Mouse (Mus musculus) heart, embryonic 11.5 days (tissue): ENCODE data around the gene Arrdc1. TPM values are rescaled to one million over a fixed set of nuclear protein-coding genes. Genes with fewer than 3 reads are reported as not detected.

ENCODE experiments used
- ATAC-seq: fragments of 200-750 bp; cut with Nextera tagmentation; replicated peaks from 2 replicates; pipeline ENCODE4 v1.8.0; 2017; ENCODE audit warnings: moderate library complexity; ENCODE audit not compliant: insufficient number of reproducible peaks, low FRiP score, low TSS enrichment
- H3K27ac ChIP-seq: fragments of 300-500 bp; sonication (generic); 2 replicates; pipeline ENCODE4 v1.5.1; 2014; ENCODE audit warnings: mild to moderate bottlenecking, low read depth, low read length
- H3K27me3 ChIP-seq: fragments of 300-500 bp; sonication (generic); 2 replicates; pipeline ENCODE4 v1.6.1; 2014; ENCODE audit warnings: mild to moderate bottlenecking, low read length, mixed read lengths; ENCODE audit not compliant: control insufficient read depth, insufficient read depth
- H3K36me3 ChIP-seq: fragments of 300-500 bp; sonication (generic); 2 replicates; pipeline ENCODE4 v1.6.1; 2014; ENCODE audit warnings: mild to moderate bottlenecking, low read length, moderate library complexity, mixed read lengths; ENCODE audit not compliant: control insufficient read depth, insufficient read depth
- H3K4me1 ChIP-seq: fragments of 300-500 bp; sonication (generic); 2 replicates; pipeline ENCODE4 v1.6.1; 2014; ENCODE audit warnings: low read length; ENCODE audit not compliant: control insufficient read depth, insufficient read depth
- H3K4me2 ChIP-seq: fragments of 300-500 bp; sonication (generic); 2 replicates; pipeline ENCODE4 v1.6.1; 2014; ENCODE audit warnings: mild to moderate bottlenecking, moderate library complexity
- H3K4me3 ChIP-seq: fragments of 300-500 bp; sonication (generic); 2 replicates; pipeline ENCODE4 v1.5.1; 2014; ENCODE audit warnings: low read depth, low read length
- H3K9ac ChIP-seq: fragments of 300-500 bp; sonication (generic); 2 replicates; pipeline ENCODE4 v1.6.1; 2014; ENCODE audit warnings: mild to moderate bottlenecking, low read depth, low read length, moderate library complexity
- H3K9me3 ChIP-seq: fragments of 300-500 bp; sonication (generic); replicated peaks from 2 replicates; pipeline ENCODE4 v1.6.1; 2016; ENCODE audit warnings: low read length; ENCODE audit not compliant: control insufficient read depth
- WGBS: fragments of 180-500 bp; shearing (Covaris S2); extraction: QIAGEN DNeasy Blood & Tissue Kit; methylation state at CpG from one replicate; pipeline ENCODE4 v1.1.7; 2014; ENCODE audit not compliant: insufficient replicate concordance; 5-methylcytosine and 5-hydroxymethylcytosine counted together
- polyA plus RNA-seq: library from polyadenylated mRNA; unstranded; fragments of >200 nt; fragmentation: Nextera tagmentation; extraction: Ambion mirVana; gene quantifications from 2 replicates; pipeline ENCODE4 v1.2.1, GENCODE M21; 2014

Arrdc1 gene
- polyA plus RNA-seq, 1 experiment from 2014 or later: 10.3 TPM

- Histone ChIP-seq H3K27me3 (no peaks in the 10 kb centered on the region), H3K4me1 (peaks cover 12% of the 10 kb centered on the region), H3K4me3 (no peak overlapping the region), H3K36me3 (no peaks in the 10 kb centered on the region), H3K9me3 (no peaks in the 10 kb centered on the region), H3K4me2 (no peak overlapping the region), H3K27ac (no peak overlapping the region), H3K9ac (no peak overlapping the region)
- WGBS: 88% methylated on average over 3 of the region's 3 CpGs
- no peak for ATAC-seq
Observed at GRCm38 (mm10) chr2:24914762-24915161, 20.3 kb downstream of the Arrdc1 start.

- Histone ChIP-seq H3K4me3 (no peak overlapping the region), H3K9ac (no peak overlapping the region), H3K27ac (no peak overlapping the region), H3K4me1 (peaks cover 4% of the 10 kb centered on the region), H3K9me3 (no peaks in the 10 kb centered on the region), H3K27me3 (no peaks in the 10 kb centered on the region), H3K36me3 (no peaks in the 10 kb centered on the region), H3K4me2 (no peak overlapping the region)
- no peak for ATAC-seq
Observed at GRCm38 (mm10) chr2:24912589-24912988, 22.5 kb downstream of the Arrdc1 start.

- no peak overlapping the region for H3K9ac ChIP-seq
- H3K36me3 ChIP-seq: no peaks in the 10 kb centered on the region
- no peak overlapping the region for H3K27ac ChIP-seq
- WGBS: 89% methylated on average over 4 of the region's 4 CpGs
- H3K9me3 ChIP-seq: no peaks in the 10 kb centered on the region
- H3K4me3 ChIP-seq: no peak overlapping the region
- H3K4me2 ChIP-seq: no peak overlapping the region
- no peak for ATAC-seq
- H3K27me3 ChIP-seq: no peaks in the 10 kb centered on the region
- peaks cover under 1% of the 10 kb centered on the region; the same call in 1 of the 2 replicates for H3K4me1 ChIP-seq
Observed at GRCm38 (mm10) chr2:24912189-24912588, 22.9 kb downstream of the Arrdc1 start.

- Histone ChIP-seq H3K4me1 (peaks cover 5% of the 10 kb centered on the region), H3K4me2 (no peak overlapping the region), H3K36me3 (no peaks in the 10 kb centered on the region), H3K9me3 (no peaks in the 10 kb centered on the region), H3K27ac (no peak overlapping the region), H3K9ac (no peak overlapping the region), H3K4me3 (no peak overlapping the region), H3K27me3 (no peaks in the 10 kb centered on the region)
- no peak for ATAC-seq
- WGBS: 93% methylated on average over 4 of the region's 4 CpGs
Observed at GRCm38 (mm10) chr2:24910481-24910880, 24.6 kb downstream of the Arrdc1 start.

GRCm38 (mm10) chr2:24905653-24906155 is 29.3 kb downstream of the Arrdc1 start:
- H3K4me2 ChIP-seq: no peak overlapping the region
- H3K9me3 ChIP-seq: no peaks in the 10 kb centered on the region
- no peak overlapping the region for H3K4me3 ChIP-seq
- H3K4me1 ChIP-seq: peaks cover 9% of the 10 kb centered on the region
- H3K27ac ChIP-seq: 0 out of 2 replicates have a peak overlapping the region, but pooled peaks have one; percentile 7
- H3K36me3 ChIP-seq: no peaks in the 10 kb centered on the region
- H3K9ac ChIP-seq: no peak overlapping the region
- H3K27me3 ChIP-seq: no peaks in the 10 kb centered on the region
- ATAC-seq: no peak
- 27% methylated on average over 2 of the region's 2 CpGs for WGBS

- Histone ChIP-seq H3K4me3 (no peak overlapping the region), H3K27me3 (no peaks in the 10 kb centered on the region), H3K9ac (no peak overlapping the region), H3K4me2 (no peak overlapping the region), H3K36me3 (no peaks in the 10 kb centered on the region), H3K9me3 (no peaks in the 10 kb centered on the region), H3K4me1 (peaks cover 9% of the 10 kb centered on the region), H3K27ac (no peak overlapping the region)
- 73% methylated on average over 11 of the region's 11 CpGs for WGBS
- no peak for ATAC-seq
Observed at GRCm38 (mm10) chr2:24904823-24905652, 30.0 kb downstream of the Arrdc1 start.

GRCm38 (mm10) chr2:24902999-24903398 is 32.1 kb downstream of the Arrdc1 start:
- no peak overlapping the region for H3K4me2 ChIP-seq
- H3K4me3 ChIP-seq: no peak overlapping the region
- no peaks in the 10 kb centered on the region for H3K27me3 ChIP-seq
- 90% methylated on average over 6 of the region's 6 CpGs for WGBS
- ATAC-seq: no peak
- no peak overlapping the region for H3K9ac ChIP-seq
- H3K27ac ChIP-seq: no peak overlapping the region
- no peaks in the 10 kb centered on the region for H3K36me3 ChIP-seq
- no peaks in the 10 kb centered on the region for H3K9me3 ChIP-seq
- H3K4me1 ChIP-seq: peaks cover 9% of the 10 kb centered on the region

GRCm38 (mm10) chr2:24901055-24901454 is 34.0 kb downstream of the Arrdc1 start:
- H3K4me3 ChIP-seq: no peak overlapping the region
- no peak overlapping the region for H3K4me2 ChIP-seq
- no peaks in the 10 kb centered on the region for H3K9me3 ChIP-seq
- H3K36me3 ChIP-seq: no peaks in the 10 kb centered on the region
- no peak for ATAC-seq
- H3K27me3 ChIP-seq: no peaks in the 10 kb centered on the region
- H3K4me1 ChIP-seq: peaks cover 9% of the 10 kb centered on the region
- H3K9ac ChIP-seq: no peak overlapping the region
- no peak overlapping the region for H3K27ac ChIP-seq
- 76% methylated on average over 5 of the region's 5 CpGs for WGBS

- Histone ChIP-seq H3K4me1 (0 out of 2 replicates have a peak, but pooled peaks cover 4% of the 10 kb centered on the region), H3K9ac (no peak overlapping the region), H3K4me2 (no peak overlapping the region), H3K36me3 (no peaks in the 10 kb centered on the region), H3K27ac (no peak overlapping the region), H3K4me3 (no peak overlapping the region), H3K27me3 (no peaks in the 10 kb centered on the region), H3K9me3 (no peaks in the 10 kb centered on the region)
- WGBS: 93% methylated on average over 2 of the region's 2 CpGs
- no peak for ATAC-seq
Observed at GRCm38 (mm10) chr2:24899292-24899691, 35.8 kb downstream of the Arrdc1 start.
